Mouse (Mus musculus) forebrain, embryonic 13.5 days (tissue): ENCODE data around the gene AU021092. TPM values are rescaled to one million over a fixed set of nuclear protein-coding genes. Genes with fewer than 3 reads are reported as not detected.
"Not testable (repeated sequence)": the region's sequence is repeated elsewhere in the genome, so short reads cannot be mapped to it uniquely, and the experiment has no call there.

Experiments used
- ATAC-seq: fragments of 200-750 bp; cut with Nextera tagmentation; 2 replicates; pipeline ENCODE4 v1.8.0; 2017
- H3K27ac ChIP-seq: fragments of 300-500 bp; sonication (generic); 2 replicates; pipeline ENCODE4 v1.5.1; 2015; ENCODE audit warnings: inconsistent platforms, mild to moderate bottlenecking, moderate library complexity
- H3K27me3 ChIP-seq: fragments of 300-500 bp; sonication (generic); 2 replicates; pipeline ENCODE4 v1.6.1; 2015; ENCODE audit warnings: mild to moderate bottlenecking, inconsistent platforms
- H3K36me3 ChIP-seq: fragments of 300-500 bp; sonication (generic); 2 replicates; pipeline ENCODE4 v1.6.1; 2015; ENCODE audit warnings: mild to moderate bottlenecking, inconsistent platforms; ENCODE audit not compliant: poor library complexity, severe bottlenecking
- H3K4me1 ChIP-seq: fragments of 300-500 bp; sonication (generic); 2 replicates; pipeline ENCODE4 v1.6.1; 2015; ENCODE audit warnings: inconsistent platforms
- H3K4me2 ChIP-seq: fragments of 300-500 bp; sonication (generic); 2 replicates; pipeline ENCODE4 v1.6.1; 2015; ENCODE audit warnings: inconsistent platforms, mild to moderate bottlenecking, moderate library complexity
- H3K4me3 ChIP-seq: fragments of 300-500 bp; sonication (generic); 2 replicates; pipeline ENCODE4 v1.5.1; 2015; ENCODE audit warnings: mild to moderate bottlenecking, inconsistent platforms
- H3K9ac ChIP-seq: fragments of 300-500 bp; sonication (generic); 2 replicates; pipeline ENCODE4 v1.6.1; 2015; ENCODE audit warnings: mild to moderate bottlenecking, inconsistent platforms
- H3K9me3 ChIP-seq: fragments of 300-500 bp; sonication (generic); replicated peaks from 2 replicates; pipeline ENCODE4 v1.6.1; 2016; ENCODE audit warnings: inconsistent platforms
- WGBS: fragments of 180-500 bp; shearing (Covaris S2); methylation state at CpG from one replicate; pipeline ENCODE4 v1.1.7; 2015; 5-methylcytosine and 5-hydroxymethylcytosine counted together
- polyA plus RNA-seq: library from polyadenylated mRNA; unstranded; fragments of >200 nt; fragmentation: Nextera tagmentation; extraction: Ambion mirVana; gene quantifications from 2 replicates; pipeline ENCODE4 v1.2.1, GENCODE M21; 2015

AU021092 gene
- polyA plus RNA-seq, 1 experiment from 2014 or later: 8.5 TPM

DNA sequence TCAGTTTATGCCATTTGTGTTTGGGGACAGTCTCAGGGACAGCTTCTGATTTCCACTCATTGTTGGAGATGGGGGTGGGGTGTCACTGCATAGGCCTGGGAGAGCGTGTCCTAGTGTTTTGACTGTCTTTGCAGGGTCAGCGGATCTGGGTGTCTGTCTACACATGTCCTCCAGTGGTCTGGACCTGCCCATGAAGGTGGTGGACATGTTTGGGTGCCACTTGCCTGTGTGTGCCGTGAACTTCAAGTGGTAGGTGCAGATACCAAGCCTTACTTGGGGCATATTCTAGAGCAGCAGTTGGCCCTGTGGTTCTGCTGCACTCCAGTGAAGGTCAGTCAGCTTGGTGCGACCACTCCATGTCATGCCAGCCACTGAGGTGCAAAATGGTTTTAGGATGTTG lies 20.3 kb upstream of the AU021092 start:
- WGBS: 98% methylated on average over 4 of the region's 4 CpGs
- H3K36me3 ChIP-seq: peaks cover 60% of the 10 kb centered on the region
- no peak overlapping the region for H3K27ac ChIP-seq
- H3K4me1 ChIP-seq: no peaks in the 10 kb centered on the region
- no peaks in the 10 kb centered on the region for H3K27me3 ChIP-seq
- no peak overlapping the region for H3K4me2 ChIP-seq
- H3K9ac ChIP-seq: no peak overlapping the region
- ATAC-seq: no peak
- no peak overlapping the region for H3K4me3 ChIP-seq
- H3K9me3 ChIP-seq: no peaks in the 10 kb centered on the region

DNA sequence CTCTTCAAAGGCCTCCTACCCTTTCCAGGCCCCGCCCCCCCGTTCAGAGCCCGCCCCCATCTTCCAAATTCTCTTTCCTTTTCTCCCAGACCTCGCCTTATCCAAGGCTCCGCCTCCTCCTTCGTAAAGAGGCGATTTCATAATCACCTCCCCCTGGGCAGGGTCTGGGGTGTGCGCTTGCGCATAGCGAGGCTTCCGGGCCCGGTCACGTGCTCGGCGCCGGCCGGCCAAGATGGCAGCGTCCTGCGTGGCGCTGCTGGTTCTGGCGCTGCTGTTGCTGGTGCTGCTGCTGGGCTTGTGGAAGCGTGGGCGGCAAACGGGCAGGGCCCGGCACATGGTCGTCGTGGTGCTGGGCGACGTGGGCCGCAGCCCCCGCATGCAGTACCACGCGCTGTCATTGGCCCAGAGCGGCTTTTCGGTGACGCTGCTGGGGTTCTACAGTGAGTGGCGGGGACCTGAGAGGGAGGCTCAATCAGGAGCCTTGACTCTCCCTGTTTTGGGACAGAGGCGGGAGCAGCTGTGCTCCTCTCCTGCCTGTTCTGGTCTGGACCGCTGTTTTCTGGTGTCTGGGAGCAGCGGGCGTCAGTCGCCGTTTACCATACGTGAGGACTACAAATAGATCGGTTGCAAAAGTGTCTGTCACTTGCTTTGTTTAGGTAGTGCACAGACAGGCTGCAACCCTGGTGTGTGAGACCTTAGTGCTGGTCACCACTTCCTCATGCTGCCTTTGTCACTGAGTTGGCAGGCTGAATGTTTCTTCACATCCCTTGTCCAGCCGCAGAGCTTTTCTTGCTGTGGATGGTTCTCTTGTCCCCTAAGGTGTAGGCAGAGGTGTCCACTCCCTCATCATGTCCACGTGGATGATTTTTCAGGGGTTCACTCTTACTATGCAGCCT lies 11.6 kb upstream of the AU021092 start, which contains the start of gene Alg1:
TSS of gene Alg1 (plus strand) at position 204 of the 896 bp plus-strand sequence.
- Histone ChIP-seq H3K27me3 (no peaks in the 10 kb centered on the region), H3K9me3 (no peaks in the 10 kb centered on the region), H3K27ac (no peak within 1 kb of the TSS), H3K36me3 (peaks cover 3% of the 10 kb centered on the region; the same call in 1 of the 2 replicates), H3K4me1 (peaks cover 14% of the 10 kb centered on the region), H3K4me2 (peak within 1 kb of the TSS; percentile 88), H3K9ac (peak within 1 kb of the TSS; percentile 85), H3K4me3 (peak within 1 kb of the TSS; percentile 85)
- whole genome bisulfite sequencing: 3% methylated on average over 47 of the region's 47 CpGs
- ATAC-seq: peak; percentile 98

DNA sequence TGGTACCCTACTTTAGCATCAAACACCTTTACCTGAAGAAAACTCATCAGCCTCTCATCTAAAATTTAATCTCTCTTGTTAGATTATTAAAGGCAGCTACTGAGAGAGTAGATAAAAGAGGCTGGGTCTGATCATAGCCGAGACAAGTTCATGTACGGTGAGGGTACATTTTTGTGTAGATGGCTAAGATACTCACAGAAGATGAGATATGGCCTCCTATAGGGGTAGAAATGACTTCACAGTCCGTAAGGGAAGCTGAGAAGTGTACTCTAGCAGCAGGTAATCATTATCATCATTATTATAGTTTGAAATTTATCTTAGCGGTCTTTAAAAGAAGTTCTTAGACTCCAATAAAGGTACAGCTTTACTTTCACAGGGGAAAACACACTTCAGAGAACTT lies 10.9 kb upstream of the AU021092 start:
- Histone ChIP-seq H3K4me2 (peak overlapping the region; percentile 88), H3K4me3 (peak overlapping the region; percentile 85), H3K27me3 (no peaks in the 10 kb centered on the region), H3K9me3 (no peaks in the 10 kb centered on the region), H3K9ac (no peak overlapping the region), H3K36me3 (peaks cover under 1% of the 10 kb centered on the region; the same call in 1 of the 2 replicates), H3K4me1 (peaks cover 14% of the 10 kb centered on the region), H3K27ac (no peak overlapping the region)
- WGBS: 69% methylated on average over 4 of the region's 4 CpGs
- ATAC-seq: no peak; the same call in 1 of the 2 replicates

DNA sequence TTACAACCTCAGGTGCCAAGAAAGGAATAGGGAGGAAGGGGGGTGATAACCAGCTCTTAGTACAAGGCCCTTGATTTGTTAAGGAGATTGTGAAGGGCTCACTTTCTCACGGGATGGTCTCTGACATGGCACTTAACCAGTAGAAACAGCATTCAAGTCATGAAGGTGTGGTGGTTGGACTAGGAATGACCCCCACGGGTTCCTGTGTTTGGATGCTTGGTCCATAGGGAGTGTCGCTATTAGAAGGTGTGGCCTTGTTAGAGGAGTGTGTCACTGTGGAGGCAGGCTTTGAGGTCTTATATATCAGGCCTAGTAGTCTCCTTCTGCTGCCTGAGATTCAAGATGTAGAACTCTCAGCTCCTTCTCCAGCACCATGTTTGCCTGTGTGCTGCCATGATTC lies 6.0 kb upstream of the AU021092 start:
- 82% methylated on average over 3 of the region's 3 CpGs for WGBS
- not testable (repeated sequence) for H3K36me3 ChIP-seq, H3K9me3 ChIP-seq, H3K9ac ChIP-seq, H3K27me3 ChIP-seq, H3K4me3 ChIP-seq, H3K4me1 ChIP-seq, H3K27ac ChIP-seq, H3K4me2 ChIP-seq, ATAC-seq

DNA sequence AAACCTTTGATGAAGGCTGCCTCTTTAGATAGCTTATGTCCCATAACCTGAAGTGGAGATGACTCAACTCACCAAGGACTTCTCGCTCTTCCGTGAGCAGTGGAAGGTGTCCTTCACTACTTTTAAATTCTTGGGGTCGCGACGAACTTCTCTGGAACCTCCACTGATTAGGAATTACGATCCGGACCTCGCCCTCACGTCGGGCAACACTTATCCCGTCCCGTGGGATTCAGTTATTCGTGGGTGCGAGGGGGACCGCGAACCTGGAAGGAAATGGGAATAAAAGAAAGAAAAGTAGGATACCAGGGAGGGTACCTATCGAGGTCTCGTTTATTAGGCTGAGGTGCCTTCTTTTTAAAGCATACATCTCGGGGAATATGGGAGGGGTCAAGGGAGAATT lies 5.4 kb upstream of the AU021092 start:
- H3K27ac ChIP-seq, H3K9ac ChIP-seq, ATAC-seq, H3K4me1 ChIP-seq, H3K27me3 ChIP-seq, H3K36me3 ChIP-seq, H3K4me2 ChIP-seq, H3K9me3 ChIP-seq, H3K4me3 ChIP-seq: not testable (repeated sequence)
- 85% methylated on average over 19 of the region's 19 CpGs for WGBS

DNA sequence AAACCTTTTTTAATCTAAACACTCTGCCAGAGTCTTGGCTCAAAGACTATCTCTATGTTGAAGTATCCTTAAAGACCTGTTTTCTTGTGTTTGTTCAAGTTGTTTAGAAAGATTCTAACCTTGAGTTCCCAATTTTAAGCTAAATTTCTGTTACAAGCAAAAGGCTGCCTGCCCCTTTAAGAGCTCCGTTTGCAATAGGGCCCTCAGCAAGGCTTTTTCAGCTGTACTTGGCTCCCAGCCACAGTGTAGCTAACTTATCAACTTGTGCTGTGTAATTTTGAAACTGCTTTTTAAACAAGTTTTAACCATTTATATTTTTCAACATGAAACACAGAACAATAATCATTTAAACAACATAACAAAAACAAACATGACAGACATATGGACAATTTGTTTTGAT lies 4.4 kb upstream of the AU021092 start:
- ATAC-seq, H3K4me1 ChIP-seq, H3K4me3 ChIP-seq, H3K27ac ChIP-seq, H3K27me3 ChIP-seq, H3K9ac ChIP-seq, H3K36me3 ChIP-seq, H3K9me3 ChIP-seq, H3K4me2 ChIP-seq: not testable (repeated sequence)
- WGBS: 9% methylated on average over 1 of the region's 1 CpGs

DNA sequence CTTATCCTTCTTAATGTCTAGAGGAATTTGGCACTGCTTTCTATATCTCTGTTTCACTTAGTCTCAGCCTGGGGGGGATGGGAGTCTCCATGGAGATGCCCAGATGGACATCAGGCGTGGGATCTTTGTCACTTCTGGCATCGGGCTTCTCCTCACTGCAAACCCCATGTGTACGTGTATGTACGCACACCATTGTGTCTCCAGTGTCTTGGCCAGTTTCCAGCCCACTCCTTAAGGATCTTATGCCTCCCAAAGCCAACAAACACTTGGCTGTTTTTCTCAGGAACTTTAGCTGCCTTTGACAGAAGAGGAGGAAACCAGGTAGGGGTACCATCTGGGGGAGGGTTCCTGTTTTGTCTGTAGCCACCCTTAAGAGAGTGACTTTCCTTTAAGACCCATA lies 696 bp downstream of the AU021092 start:
- 0 out of 2 replicates have a peak, but pooled peaks cover 14% of the 10 kb centered on the region for H3K27me3 ChIP-seq
- no peaks in the 10 kb centered on the region for H3K9me3 ChIP-seq
- no peak overlapping the region for H3K4me2 ChIP-seq
- no peak for ATAC-seq
- no peak overlapping the region for H3K27ac ChIP-seq
- no peaks in the 10 kb centered on the region for H3K4me1 ChIP-seq
- WGBS: 50% methylated on average over 4 of the region's 4 CpGs
- H3K9ac ChIP-seq: no peak overlapping the region
- H3K4me3 ChIP-seq: no peak overlapping the region
- no peaks in the 10 kb centered on the region for H3K36me3 ChIP-seq

DNA sequence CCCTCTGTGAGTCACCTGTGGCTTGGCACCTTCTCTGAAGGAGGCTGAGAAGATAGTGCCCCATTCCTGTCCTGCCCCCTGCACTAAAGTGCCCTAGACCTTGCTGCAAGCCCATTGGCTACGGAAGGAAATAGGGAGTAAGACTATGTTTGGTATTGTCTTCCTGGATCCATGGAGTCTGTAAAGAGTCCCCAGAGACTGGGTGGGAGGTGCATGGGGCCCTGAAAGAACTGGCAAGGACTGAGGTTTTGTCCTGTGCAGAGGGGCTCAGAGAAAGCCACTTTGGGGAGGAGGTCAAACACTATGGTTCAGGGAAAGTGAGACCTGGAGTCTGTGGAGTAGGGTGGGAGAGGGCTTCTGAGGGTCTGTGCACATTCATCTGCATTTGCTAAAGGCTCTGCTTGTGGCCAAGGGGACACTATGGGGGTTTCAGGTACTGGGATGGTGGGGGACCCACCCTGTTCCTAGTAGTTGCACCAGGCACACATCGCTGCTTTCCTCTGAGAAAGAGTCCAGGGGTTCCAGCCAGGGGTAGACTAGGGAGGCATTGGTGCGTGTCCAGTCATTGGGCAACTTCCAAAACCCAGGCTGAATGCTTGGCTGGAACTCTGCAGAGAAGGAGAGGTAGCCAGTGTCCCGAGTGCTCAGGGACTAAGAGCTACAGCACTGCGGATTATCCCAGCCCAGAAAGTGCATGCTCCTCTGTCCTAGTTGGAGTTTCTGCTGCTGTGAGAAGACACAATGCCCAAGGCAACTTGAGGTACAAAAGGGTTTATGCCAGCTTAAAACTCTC lies 4.6 kb downstream of the AU021092 start:
- 59% methylated on average over 5 of the region's 5 CpGs for WGBS
- Histone ChIP-seq H3K27me3 (0 out of 2 replicates have a peak, but pooled peaks cover 9% of the 10 kb centered on the region), H3K4me2 (no peak overlapping the region), H3K36me3 (no peaks in the 10 kb centered on the region), H3K9ac (no peak overlapping the region), H3K27ac (no peak overlapping the region), H3K9me3 (no peaks in the 10 kb centered on the region), H3K4me1 (no peaks in the 10 kb centered on the region), H3K4me3 (no peak overlapping the region)
- no peak for ATAC-seq

DNA sequence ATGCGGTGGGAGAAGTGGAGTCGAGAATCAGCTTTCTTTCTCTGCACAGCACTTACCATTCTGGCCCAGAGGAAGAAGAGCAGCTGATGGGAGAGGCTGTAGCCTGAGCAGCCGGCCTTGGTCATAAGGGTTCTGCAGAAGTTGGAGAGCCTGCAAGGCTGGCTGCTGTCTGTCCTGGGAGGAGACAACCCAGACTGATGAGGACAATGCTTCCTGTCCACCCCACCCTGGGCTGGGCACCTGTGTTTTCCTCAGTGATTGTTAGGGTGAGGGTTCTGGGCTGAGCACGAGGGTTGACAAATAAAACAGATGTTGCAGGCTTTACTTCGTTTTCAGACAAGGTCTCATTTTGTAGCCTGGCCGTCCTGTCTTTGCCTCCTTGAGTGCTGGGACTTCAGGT lies 5.4 kb downstream of the AU021092 start:
- H3K27me3 ChIP-seq: peaks cover 12% of the 10 kb centered on the region; the same call in 1 of the 2 replicates
- H3K4me3 ChIP-seq: no peak overlapping the region
- no peak for ATAC-seq
- H3K36me3 ChIP-seq: no peaks in the 10 kb centered on the region
- no peak overlapping the region for H3K27ac ChIP-seq
- H3K4me1 ChIP-seq: no peaks in the 10 kb centered on the region
- no peaks in the 10 kb centered on the region for H3K9me3 ChIP-seq
- WGBS: 80% methylated on average over 6 of the region's 6 CpGs
- H3K9ac ChIP-seq: no peak overlapping the region
- H3K4me2 ChIP-seq: no peak overlapping the region

DNA sequence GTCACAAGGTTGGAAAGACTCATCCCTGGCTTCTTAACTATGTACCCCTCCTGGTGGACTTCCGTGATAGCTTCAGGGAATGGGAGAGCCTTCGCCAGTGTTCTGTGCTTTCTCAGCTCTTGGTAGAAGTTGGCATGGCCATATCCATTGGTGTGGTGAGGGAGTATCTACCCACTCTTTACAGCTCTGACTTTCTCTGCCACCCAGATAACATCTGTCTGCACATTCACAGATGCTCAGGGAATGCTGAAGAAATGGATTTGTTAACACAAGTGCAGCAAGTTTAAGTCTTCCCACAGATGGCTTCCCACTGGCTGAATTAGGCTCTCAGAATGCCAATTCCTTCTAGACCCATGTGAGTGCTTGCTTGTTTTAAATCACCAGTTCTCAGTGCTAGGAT lies 8.0 kb downstream of the AU021092 start:
- WGBS: 85% methylated on average over 2 of the region's 2 CpGs
- Histone ChIP-seq H3K36me3 (no peaks in the 10 kb centered on the region), H3K27ac (no peak overlapping the region), H3K4me2 (no peak overlapping the region), H3K27me3 (peaks cover 18% of the 10 kb centered on the region; the same call in 1 of the 2 replicates), H3K9ac (no peak overlapping the region), H3K4me1 (no peaks in the 10 kb centered on the region), H3K4me3 (no peak overlapping the region), H3K9me3 (no peaks in the 10 kb centered on the region)
- no peak for ATAC-seq

DNA sequence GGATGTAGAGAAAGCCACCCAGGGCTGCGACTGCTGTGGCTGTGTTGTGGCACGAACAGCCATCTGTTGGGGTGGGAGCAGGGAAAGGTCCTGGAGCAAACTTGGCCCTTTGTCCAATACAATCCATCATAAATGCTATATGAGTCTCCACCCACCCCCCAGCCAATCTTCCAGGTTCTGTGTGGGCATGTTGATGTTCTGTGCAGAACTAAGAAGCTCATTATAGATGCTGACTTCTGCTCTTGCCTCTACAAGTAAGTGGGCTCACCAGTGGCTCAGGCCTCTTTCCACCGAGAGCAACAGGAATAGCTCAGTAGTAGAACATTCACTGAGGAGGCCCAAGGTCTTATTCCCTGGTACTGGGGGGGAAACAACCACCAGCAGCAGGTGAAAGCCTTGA lies 9.9 kb downstream of the AU021092 start:
- no peak for ATAC-seq
- no peak overlapping the region for H3K4me3 ChIP-seq
- H3K36me3 ChIP-seq: no peaks in the 10 kb centered on the region
- no peak overlapping the region for H3K27ac ChIP-seq
- WGBS: 80% methylated on average over 3 of the region's 3 CpGs
- H3K9ac ChIP-seq: no peak overlapping the region
- no peaks in the 10 kb centered on the region for H3K4me1 ChIP-seq
- no peak overlapping the region for H3K4me2 ChIP-seq
- H3K9me3 ChIP-seq: no peaks in the 10 kb centered on the region
- H3K27me3 ChIP-seq: peaks cover 15% of the 10 kb centered on the region; the same call in 1 of the 2 replicates

DNA sequence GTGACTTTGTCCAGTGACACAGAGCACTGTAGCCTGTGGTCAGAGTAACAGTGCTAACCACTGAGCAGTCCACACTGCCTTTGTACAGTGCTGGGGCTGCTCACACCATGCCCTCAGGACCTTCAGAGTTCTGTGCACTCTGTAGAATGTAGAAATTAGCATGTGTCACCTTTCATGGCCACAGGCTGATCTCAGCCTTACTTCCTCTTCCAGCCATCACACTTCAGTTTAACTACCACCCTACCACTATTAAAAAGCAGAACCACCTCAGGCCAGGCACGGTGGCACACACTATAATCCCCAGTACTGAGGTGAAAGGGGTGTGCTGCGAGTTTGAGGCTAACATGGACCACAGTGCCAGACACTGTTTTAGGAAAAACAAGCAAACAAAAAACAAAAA lies 11.7 kb downstream of the AU021092 start:
- 85% methylated on average over 2 of the region's 2 CpGs for WGBS
- H3K36me3 ChIP-seq: no peaks in the 10 kb centered on the region
- no peak overlapping the region for H3K4me3 ChIP-seq
- H3K27me3 ChIP-seq: peaks cover 23% of the 10 kb centered on the region
- no peaks in the 10 kb centered on the region for H3K4me1 ChIP-seq
- H3K4me2 ChIP-seq: no peak overlapping the region
- ATAC-seq: no peak
- no peak overlapping the region for H3K27ac ChIP-seq
- H3K9me3 ChIP-seq: no peaks in the 10 kb centered on the region
- no peak overlapping the region for H3K9ac ChIP-seq
